Mouse (Mus musculus) myocyte (in vitro differentiated cells): ENCODE data around the gene Defb45.
A peak's percentile ranks its signal among the peaks of the same experiment; 100 is the strongest.

Source experiments
- CEBPB ChIP-seq: IDR thresholded peaks from 2 replicates; pipeline ENCODE4 v1.6.1; 2011; ENCODE audit warnings: mild to moderate bottlenecking, moderate library complexity; ENCODE audit not compliant: poor library complexity, insufficient read depth, severe bottlenecking
- MYOD1 ChIP-seq, 3 experiments: IDR thresholded peaks; one replicate each; pipeline ENCODE4 v1.6.1; 2011; ENCODE audit warnings: control low read depth in 2 of 3, low read depth in 2 of 3, mild to moderate bottlenecking in 2 of 3, moderate library complexity in 1 of 3; ENCODE audit not compliant: insufficient read length in 2 of 3, control insufficient read depth in 1 of 3
- MYOG ChIP-seq, 3 experiments: IDR thresholded peaks; one replicate each; pipeline ENCODE4 v1.6.1; 2011; ENCODE audit warnings: control low read depth in 2 of 3, low read depth in 2 of 3, mild to moderate bottlenecking in 2 of 3; ENCODE audit not compliant: insufficient read length in 2 of 3, control insufficient read depth in 1 of 3, insufficient read depth in 1 of 3
- POLR2A ChIP-seq: IDR thresholded peaks from one replicate; pipeline ENCODE4 v1.6.1; 2011; ENCODE audit warnings: low read depth, mild to moderate bottlenecking, control low read depth, moderate library complexity; ENCODE audit not compliant: insufficient read length
- REST ChIP-seq: IDR thresholded peaks from one replicate; pipeline ENCODE4 v1.6.1; 2011; ENCODE audit warnings: mild to moderate bottlenecking, control low read depth, moderate library complexity; ENCODE audit not compliant: insufficient read depth, insufficient read length
- TCF12 ChIP-seq: IDR thresholded peaks from one replicate; pipeline ENCODE4 v1.6.1; 2011; ENCODE audit warnings: mild to moderate bottlenecking, control low read depth; ENCODE audit not compliant: poor library complexity, insufficient read depth, severe bottlenecking
- USF1 ChIP-seq: IDR thresholded peaks from one replicate; pipeline ENCODE4 v1.6.1; 2011; ENCODE audit warnings: low read depth, mild to moderate bottlenecking, control low read depth, moderate library complexity

- TF ChIP-seq POLR2A (peak; percentile 74), MYOG (IDR thresholded peaks at IDR 0.05; ENCODE audit: control insufficient read depth in 1 of 3, insufficient read depth in 1 of 3, insufficient read length in 2 of 3, low read depth in 2 of 3) (peak in 2 of 3 experiments; percentile 56 to 72), TCF12 (no peak), MYOD1 (IDR thresholded peaks at IDR 0.05; ENCODE audit: control insufficient read depth in 1 of 3, insufficient read length in 2 of 3, low read depth in 2 of 3) (peak in 2 of 3 experiments; percentile 35 to 71), REST (no peak), USF1 (no peak), CEBPB (no peak)
These were observed 27.8 kb upstream of the Defb45 start, which contains the start of gene Rem1 for GRCm38 (mm10) chr2:152626774-152627591.
